Mouse (Mus musculus) heart, embryonic 16.5 days (tissue): ENCODE data around the gene Abcc4. TPM values are rescaled to one million over a fixed set of nuclear protein-coding genes. Genes with fewer than 3 reads are reported as not detected.
"Not testable (repeated sequence)": the region's sequence is repeated elsewhere in the genome, so short reads cannot be mapped to it uniquely, and the experiment has no call there.

Source experiments
- ATAC-seq: fragments of 200-750 bp; cut with Nextera tagmentation; replicated peaks from 2 replicates; pipeline ENCODE4 v1.8.0; 2017; ENCODE audit warnings: moderate number of reproducible peaks; ENCODE audit not compliant: insufficient read depth, low FRiP score; ENCODE audit errors: extremely low read depth
- H3K27ac ChIP-seq: fragments of 300-500 bp; sonication (generic); 2 replicates; pipeline ENCODE4 v1.5.1; 2014; ENCODE audit warnings: mild to moderate bottlenecking, low read length, control low read depth, moderate library complexity
- H3K27me3 ChIP-seq: fragments of 300-500 bp; sonication (generic); 2 replicates; pipeline ENCODE4 v1.6.1; 2014; ENCODE audit warnings: low read length, mixed read lengths; ENCODE audit not compliant: control insufficient read depth, insufficient read depth
- H3K36me3 ChIP-seq: fragments of 300-500 bp; sonication (generic); 2 replicates; pipeline ENCODE4 v1.6.1; 2014; ENCODE audit not compliant: control insufficient read depth, insufficient read depth
- H3K4me1 ChIP-seq: fragments of 300-500 bp; sonication (generic); 2 replicates; pipeline ENCODE4 v1.6.1; 2014; ENCODE audit warnings: low read length, mixed read lengths; ENCODE audit not compliant: control insufficient read depth, insufficient read depth
- H3K4me2 ChIP-seq: fragments of 300-500 bp; sonication (generic); 2 replicates; pipeline ENCODE4 v1.6.1; 2014; ENCODE audit warnings: low read depth, mild to moderate bottlenecking, control low read depth, low read length
- H3K4me3 ChIP-seq: fragments of 300-500 bp; sonication (generic); 2 replicates; pipeline ENCODE4 v1.5.1; 2014; ENCODE audit warnings: mild to moderate bottlenecking, control low read depth, low read length
- H3K9ac ChIP-seq: fragments of 300-500 bp; sonication (generic); 2 replicates; pipeline ENCODE4 v1.6.1; 2014; ENCODE audit warnings: low read length, control low read depth
- H3K9me3 ChIP-seq: fragments of 300-500 bp; sonication (generic); replicated peaks from 2 replicates; pipeline ENCODE4 v1.6.1; 2016; ENCODE audit warnings: low read length; ENCODE audit not compliant: control insufficient read depth
- WGBS: fragments of 180-500 bp; shearing (Covaris S2); extraction: QIAGEN DNeasy Blood & Tissue Kit; methylation state at CpG from one replicate; pipeline ENCODE4 v1.1.7; 2014; 5-methylcytosine and 5-hydroxymethylcytosine counted together
- polyA plus RNA-seq: library from polyadenylated mRNA; unstranded; fragments of >200 nt; fragmentation: Nextera tagmentation; extraction: Ambion mirVana; gene quantifications from 2 replicates; pipeline ENCODE4 v1.2.1, GENCODE M21; 2015

Gene Abcc4
- polyA plus RNA-seq, 1 experiment from 2014 or later: 1.6 TPM

GRCm38 (mm10) chr14:118649199-118649894 is 56.7 kb downstream of the Abcc4 start:
- no peak overlapping the region for H3K4me3 ChIP-seq
- H3K27me3 ChIP-seq: no peaks in the 10 kb centered on the region
- no peak overlapping the region for H3K27ac ChIP-seq
- H3K36me3 ChIP-seq: no peaks in the 10 kb centered on the region
- H3K4me1 ChIP-seq: no peaks in the 10 kb centered on the region
- H3K9me3 ChIP-seq: no peaks in the 10 kb centered on the region
- ATAC-seq: no peak
- no peak overlapping the region for H3K4me2 ChIP-seq
- H3K9ac ChIP-seq: no peak overlapping the region
- WGBS: 63% methylated on average over 7 of the region's 7 CpGs

- not testable (repeated sequence) for H3K4me2 ChIP-seq, H3K4me3 ChIP-seq, H3K36me3 ChIP-seq, H3K4me1 ChIP-seq, H3K27ac ChIP-seq, ATAC-seq, H3K9ac ChIP-seq, H3K9me3 ChIP-seq, H3K27me3 ChIP-seq
- WGBS: 72% methylated on average over 13 of the region's 13 CpGs
Observed at GRCm38 (mm10) chr14:118642940-118643591, 63.0 kb downstream of the Abcc4 start.

- no peak for ATAC-seq
- Histone ChIP-seq H3K9me3 (no peaks in the 10 kb centered on the region), H3K9ac (no peak overlapping the region), H3K4me1 (0 out of 2 replicates have a peak, but pooled peaks cover 3% of the 10 kb centered on the region), H3K4me2 (no peak overlapping the region), H3K27ac (no peak overlapping the region), H3K4me3 (no peak overlapping the region), H3K36me3 (no peaks in the 10 kb centered on the region), H3K27me3 (no peaks in the 10 kb centered on the region)
- WGBS: 52% methylated on average over 8 of the region's 8 CpGs
Observed at GRCm38 (mm10) chr14:118642140-118642539, 63.9 kb downstream of the Abcc4 start.

DNA sequence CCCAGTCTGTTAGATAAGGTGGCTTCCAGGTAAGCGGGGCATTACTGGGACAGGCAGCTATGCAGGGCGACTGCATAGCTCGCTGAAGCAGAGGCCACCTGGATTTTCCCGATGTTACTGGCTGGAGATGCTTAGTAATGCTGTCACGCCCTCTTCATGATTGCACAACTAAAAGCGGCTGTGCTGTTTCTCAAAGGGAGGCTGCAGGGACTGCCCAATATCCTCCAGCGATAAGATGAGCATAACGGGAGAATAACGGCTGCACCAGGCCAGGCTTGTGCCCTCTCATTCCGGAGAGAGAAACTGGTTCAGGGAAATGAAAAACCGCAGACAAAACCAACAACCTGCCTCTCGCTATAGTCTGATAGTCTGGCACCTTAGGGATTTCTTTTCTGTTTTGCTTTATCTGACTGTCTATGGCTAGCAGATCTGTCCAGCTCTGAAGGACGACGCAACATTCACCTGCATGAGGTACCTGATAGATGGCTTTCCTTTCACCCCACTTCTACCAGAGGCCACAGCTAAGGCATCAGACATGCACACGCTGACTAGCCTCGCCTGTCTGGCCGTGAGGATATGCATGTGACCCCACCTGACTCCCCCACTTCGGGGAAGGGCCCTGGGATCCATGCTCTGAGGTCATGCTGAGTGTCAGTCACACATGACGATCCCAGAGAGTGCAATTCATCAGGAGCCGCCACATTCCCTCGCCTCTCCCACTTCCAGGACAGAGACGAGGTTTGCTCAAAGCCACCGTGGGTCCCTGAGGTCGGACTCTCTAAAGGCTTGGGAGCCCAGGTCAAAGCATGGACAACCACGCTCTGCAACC is 67.4 kb downstream of the Abcc4 start:
- Histone ChIP-seq H3K27me3 (no peaks in the 10 kb centered on the region), H3K9me3 (no peaks in the 10 kb centered on the region), H3K9ac (no peak overlapping the region), H3K27ac (no peak overlapping the region), H3K36me3 (no peaks in the 10 kb centered on the region), H3K4me1 (peaks cover 8% of the 10 kb centered on the region; the same call in 1 of the 2 replicates), H3K4me2 (no peak overlapping the region), H3K4me3 (no peak overlapping the region)
- WGBS: 72% methylated on average over 25 of the region's 25 CpGs
- no peak for ATAC-seq

DNA sequence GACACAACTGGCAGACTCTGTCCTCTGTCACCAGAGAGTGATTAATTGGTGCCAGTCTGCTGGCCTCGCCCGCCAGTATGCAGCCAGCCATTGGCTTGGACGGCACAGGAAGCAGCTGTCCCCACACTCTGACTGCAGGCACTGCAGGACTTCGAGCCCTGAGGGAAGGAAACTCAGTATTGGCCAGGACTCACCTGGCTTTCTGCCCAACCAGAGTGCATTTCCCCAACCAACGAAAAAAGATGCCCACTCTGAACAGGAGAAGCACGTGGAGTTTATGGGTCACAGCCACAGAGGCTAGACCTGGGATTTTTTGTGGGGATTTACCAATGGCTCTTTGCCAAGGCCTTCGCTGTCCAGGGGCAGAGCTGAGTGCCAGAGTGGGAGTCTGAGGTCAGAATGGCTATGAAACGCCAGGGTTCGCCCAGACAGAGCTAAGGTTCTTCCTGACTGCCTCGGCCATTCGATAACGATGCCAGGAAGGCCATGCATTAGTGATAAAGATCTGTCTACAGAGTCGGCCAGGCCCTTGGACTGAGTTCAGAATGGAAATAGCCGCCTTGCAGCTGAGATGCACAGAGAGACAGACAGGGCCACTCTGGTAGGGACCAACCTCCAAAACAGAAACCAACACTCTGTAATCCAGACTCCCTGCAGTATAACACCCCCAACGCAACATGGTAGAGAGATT is 70.4 kb downstream of the Abcc4 start:
- Histone ChIP-seq H3K9me3 (no peaks in the 10 kb centered on the region), H3K4me3 (no peak overlapping the region), H3K9ac (no peak overlapping the region), H3K36me3 (no peaks in the 10 kb centered on the region), H3K27me3 (no peaks in the 10 kb centered on the region), H3K27ac (no peak overlapping the region), H3K4me2 (peak overlapping the region; percentile 19), H3K4me1 (peaks cover 5% of the 10 kb centered on the region; the same call in 1 of the 2 replicates)
- peak; percentile 79 for ATAC-seq
- WGBS: 35% methylated on average over 15 of the region's 15 CpGs

- Histone ChIP-seq H3K9me3 (no peaks in the 10 kb centered on the region), H3K4me2 (no peak overlapping the region), H3K4me3 (no peak overlapping the region), H3K27ac (no peak overlapping the region), H3K36me3 (no peaks in the 10 kb centered on the region), H3K4me1 (no peaks in the 10 kb centered on the region), H3K9ac (no peak overlapping the region), H3K27me3 (no peaks in the 10 kb centered on the region)
- 79% methylated on average over 8 of the region's 8 CpGs for WGBS
- no peak for ATAC-seq
Observed at GRCm38 (mm10) chr14:118629649-118630048, 76.4 kb downstream of the Abcc4 start.

DNA sequence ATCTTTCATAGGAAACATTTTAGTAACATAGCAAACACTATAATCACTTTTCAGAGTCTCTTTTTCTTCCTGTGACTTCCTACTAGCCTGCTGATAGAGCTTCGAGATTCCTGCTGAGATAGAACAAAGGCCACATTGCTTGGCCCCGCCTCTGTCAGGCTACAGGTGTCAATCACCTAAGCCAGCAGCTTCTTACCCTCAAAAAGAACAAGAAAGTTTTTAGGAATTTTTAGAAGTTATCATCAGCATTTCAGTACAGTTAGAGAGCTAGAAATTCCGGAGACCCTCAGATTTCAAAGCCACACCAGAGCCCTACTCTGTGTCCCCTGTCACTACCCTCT is 84.6 kb downstream of the Abcc4 start:
- 60% methylated on average over 3 of the region's 3 CpGs for WGBS
- H3K27ac ChIP-seq: no peak overlapping the region

DNA sequence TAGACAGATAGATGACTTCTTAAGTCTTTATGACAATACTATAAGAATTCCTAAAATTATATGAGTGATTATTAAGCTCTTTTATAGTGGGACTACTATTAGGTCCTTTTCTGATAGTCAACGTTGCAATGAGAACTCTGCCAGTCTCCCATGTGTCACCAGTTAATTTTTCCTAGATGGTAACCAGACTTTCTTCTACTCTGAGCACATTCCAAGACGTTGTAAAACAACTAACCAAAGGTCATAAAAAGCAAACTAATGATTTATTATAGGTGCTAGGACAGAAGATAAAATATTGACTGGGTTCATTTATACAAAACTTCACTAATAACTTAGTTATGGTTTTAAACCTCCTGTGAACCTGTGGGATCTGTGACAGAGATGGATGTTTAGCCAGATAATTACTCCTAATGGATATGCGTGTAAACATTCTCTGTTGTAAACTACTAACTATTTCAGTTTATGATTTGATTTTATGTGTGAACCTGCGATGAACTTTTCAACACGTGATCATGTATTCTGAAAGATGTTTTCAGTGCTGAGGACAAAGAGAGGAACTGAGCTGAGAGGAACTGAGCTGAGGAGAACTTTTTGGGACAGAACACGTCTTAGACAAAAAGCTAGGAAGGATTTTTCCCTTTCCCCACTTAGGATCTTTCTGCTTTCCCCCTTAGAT is 85.1 kb downstream of the Abcc4 start:
- WGBS: 70% methylated on average over 6 of the region's 6 CpGs
- no peak overlapping the region for H3K4me2 ChIP-seq

More for the DNA sequence above, 84.6 kb downstream of the Abcc4 start:
- Histone ChIP-seq H3K9ac (no peak overlapping the region), H3K4me2 (no peak overlapping the region), H3K4me1 (no peaks in the 10 kb centered on the region), H3K27me3 (no peaks in the 10 kb centered on the region), H3K4me3 (no peak overlapping the region), H3K36me3 (no peaks in the 10 kb centered on the region), H3K9me3 (no peaks in the 10 kb centered on the region)
- ATAC-seq: no peak

More for the DNA sequence above, 85.1 kb downstream of the Abcc4 start:
- Histone ChIP-seq H3K4me1 (no peaks in the 10 kb centered on the region), H3K4me3 (no peak overlapping the region), H3K27me3 (no peaks in the 10 kb centered on the region), H3K9ac (no peak overlapping the region), H3K27ac (no peak overlapping the region), H3K36me3 (no peaks in the 10 kb centered on the region), H3K9me3 (no peaks in the 10 kb centered on the region)
- ATAC-seq: no peak
